Mouse (Mus musculus) layer of hippocampus, adult 9-10 months (tissue): ENCODE measurements around the gene Polr3g.
"Not testable (repeated sequence)": the region's sequence is repeated elsewhere in the genome, so short reads cannot be mapped to it uniquely, and the experiment has no call there.

Experiments used
- DNase-seq: peaks from one replicate; pipeline ENCODE4 v3.0.0; 2022; ENCODE audit warnings: low spot score

Gene Polr3g

GRCm38 (mm10) chr13:81630566-81630965 lies 80.2 kb downstream of the Polr3g start:
- DNase-seq: no peak

- DNase-seq: no peak
Measured at GRCm38 (mm10) chr13:81629395-81629794, 81.4 kb downstream of the Polr3g start.

DNA sequence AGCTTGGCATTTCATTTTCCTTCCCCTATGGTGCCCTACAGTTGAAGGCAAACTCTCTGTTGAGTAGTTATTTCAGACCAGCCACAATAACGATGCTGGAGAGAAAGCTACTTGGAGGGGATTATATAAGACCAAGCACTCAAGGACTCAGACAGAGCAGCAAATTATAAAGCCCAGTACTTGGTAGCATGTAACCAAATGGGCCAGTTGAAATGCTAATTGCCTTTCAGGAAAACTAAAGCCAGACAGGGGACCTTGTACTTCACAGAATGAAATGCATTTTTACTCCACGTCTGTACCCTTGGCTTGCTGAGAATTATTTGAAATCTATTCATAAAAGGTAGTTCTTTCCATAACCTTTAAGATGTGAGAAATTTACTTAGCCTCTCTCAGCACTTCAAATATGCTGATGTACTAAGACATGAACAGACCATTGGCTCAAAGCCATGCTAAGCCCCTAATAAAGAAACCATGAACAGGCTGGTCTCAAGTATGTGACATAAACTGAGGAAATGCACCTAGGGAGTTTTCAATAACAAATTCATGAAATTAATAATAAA lies 82.1 kb downstream of the Polr3g start:
- no peak for DNase-seq

- DNase-seq: not testable (repeated sequence)
Measured at GRCm38 (mm10) chr13:81627861-81628260, 83.0 kb downstream of the Polr3g start.
